Mouse (Mus musculus) small intestine, adult 2 months (tissue): Measurements from ENCODE around the gene Rpl31.

Experiments
- CTCF ChIP-seq: fragments of 200-500 bp; IDR thresholded peaks from 2 replicates; pipeline ENCODE4 v1.5.1; 2012; ENCODE audit warnings: low read depth, mild to moderate bottlenecking, control low read depth, inconsistent platforms, low read length, moderate library complexity, mixed read lengths; ENCODE audit not compliant: insufficient replicate concordance, insufficient read length; ENCODE audit errors: extremely low read depth
- POLR2A ChIP-seq: fragments of 200-500 bp; IDR thresholded peaks from 2 replicates; pipeline ENCODE4 v1.6.1; 2012; ENCODE audit warnings: low read depth, mild to moderate bottlenecking, control low read depth, inconsistent platforms, low read length, moderate library complexity

- TF ChIP-seq CTCF (no peak), POLR2A (no peak)
Measured at GRCm38 (mm10) chr1:39373378-39373777, 5.7 kb downstream of the Rpl31 start.
